13 mouse cellular contexts compared by ENCODE assay signal in genomic region chr17:9357572-9358159, GRCm38 (mm10).
"Had no signal": no experiment of that assay in that cellular context is flagged by ENCODE, and none has a peak within 500 bp of the region (broad histone marks: within the 10 kb centered on the region; RNA-seq: fewer than 3 reads in every experiment).

No protein-coding gene starts in this region.

- ATAC-seq: liver, postnatal 0 days had no signal

- H3K9ac ChIP-seq: limb, embryonic 12.5 days; liver, embryonic 13.5 days; liver, postnatal 0 days; lung, embryonic 15.5 days had no signal

- H3K4me2 ChIP-seq: limb, embryonic 12.5 days; liver, embryonic 13.5 days; lung, embryonic 15.5 days had no signal

- H3K4me1 ChIP-seq: limb, embryonic 12.5 days; liver, embryonic 13.5 days; lung, embryonic 15.5 days; megakaryocyte, embryonic 14.5 days had no signal

- H3K36me3 ChIP-seq: limb, embryonic 12.5 days; liver, embryonic 13.5 days; lung, embryonic 15.5 days had no signal

- H3K4me3 ChIP-seq: layer of hippocampus, adult 2 months; limb, embryonic 12.5 days; liver, embryonic 13.5 days; lung, embryonic 15.5 days; megakaryocyte, embryonic 14.5 days had no signal

- H3K9me3 ChIP-seq: limb, embryonic 12.5 days; liver, embryonic 13.5 days; lung, embryonic 15.5 days had no signal

- H3K27me3 ChIP-seq: limb, embryonic 12.5 days; liver, embryonic 13.5 days; lung, embryonic 15.5 days; megakaryocyte, embryonic 14.5 days had no signal

- DNase-seq: kidney, postnatal 10 days; kidney, postnatal 4 days; liver; liver, embryonic 13.5 days; liver, postnatal 0 days; lung, postnatal 14 days; thymus, postnatal 4 days had no signal

- H3K27ac ChIP-seq: layer of hippocampus, adult 2 months; limb, embryonic 12.5 days; liver, embryonic 13.5 days; lung, embryonic 15.5 days; macrophage; stomach, postnatal 0 days had no signal
